Mouse (Mus musculus) cortical plate, adult 2 months (tissue): ENCODE data around the gene Clic1.

Experiments
- CTCF ChIP-seq: fragments of 200-500 bp; IDR thresholded peaks from 2 replicates; pipeline ENCODE4 v1.5.1; 2011; ENCODE audit warnings: mild to moderate bottlenecking, control low read depth, low read length; ENCODE audit not compliant: insufficient read depth; ENCODE audit errors: extremely low read depth
- POLR2A ChIP-seq: fragments of 200-500 bp; IDR thresholded peaks from 2 replicates; pipeline ENCODE4 v1.6.1; 2011; ENCODE audit warnings: mild to moderate bottlenecking, low read length, control low read depth; ENCODE audit not compliant: insufficient read depth; ENCODE audit errors: extremely low read depth

GRCm38 (mm10) chr17:35058316-35058715 is 8.6 kb downstream of the Clic1 start:
- TF ChIP-seq POLR2A (no peak), CTCF (no peak)
